Mouse (Mus musculus): ENCODE measurements around the gene Ctsk.

GRCm38 (mm10) chr3:95542171-95542570 is 43.1 kb downstream of the Ctsk start:
- TF ChIP-seq POLR2A (IDR thresholded peaks at IDR 0.05; ENCODE audit: extremely low read depth, insufficient read depth, low read length) (no peak), CTCF (IDR thresholded peaks at IDR 0.05; ENCODE audit: extremely low read depth, insufficient read depth, low read length) (no peak)

All from cortical plate, adult 2 months (tissue).